Mouse (Mus musculus) spleen, adult 18-20 months (tissue): ENCODE measurements around the gene Klhdc1.

Experiments used
- DNase-seq, 2 experiments: peaks; one replicate each; pipeline ENCODE4 v3.0.0; 2022; ENCODE audit warnings: mixed read lengths in 2 of 2

Gene Klhdc1

GRCm38 (mm10) chr12:69240876-69241275 is at the start of gene Klhdc1:
TSS of gene Klhdc1 (plus strand) at chr12:69241176.
- DNase-seq, result no peak

GRCm38 (mm10) chr12:69191396-69191795 is 49.6 kb upstream of the Klhdc1 start:
- DNase-seq, result no peak

- no peak for DNase-seq
Measured at GRCm38 (mm10) chr12:69192637-69193036, 48.3 kb upstream of the Klhdc1 start.

GRCm38 (mm10) chr12:69196444-69197377 is 44.3 kb upstream of the Klhdc1 start, which contains the start of gene Gm49383:
TSS of gene Gm49383 (minus strand) at chr12:69197104.
- DNase-seq, result peak in 1 of 2 experiments; percentile 51

GRCm38 (mm10) chr12:69197378-69198163 is 43.4 kb upstream of the Klhdc1 start:
- peak; percentile 39 to 60 for DNase-seq

- peak in 1 of 2 experiments; percentile 57 for DNase-seq
Measured at GRCm38 (mm10) chr12:69198164-69198535, 42.8 kb upstream of the Klhdc1 start, which contains the start of gene Dnaaf2. TSS of gene Dnaaf2 (minus strand) at chr12:69198429.

- no peak for DNase-seq
Measured at GRCm38 (mm10) chr12:69198985-69199384, 42.0 kb upstream of the Klhdc1 start.

GRCm38 (mm10) chr12:69204052-69204833 is 36.7 kb upstream of the Klhdc1 start, which contains the start of gene Gm49384:
TSS of gene Gm49384 (minus strand) at chr12:69204267.
- no peak for DNase-seq

- no peak for DNase-seq
Measured at GRCm38 (mm10) chr12:69207396-69207795, 33.6 kb upstream of the Klhdc1 start.

- no peak for DNase-seq
Measured at GRCm38 (mm10) chr12:69207926-69208325, 33.0 kb upstream of the Klhdc1 start.

- no peak for DNase-seq
Measured at GRCm38 (mm10) chr12:69208520-69208919, 32.5 kb upstream of the Klhdc1 start.

GRCm38 (mm10) chr12:69210056-69210979 is 30.7 kb upstream of the Klhdc1 start:
- DNase-seq, result no peak

GRCm38 (mm10) chr12:69211057-69211456 is 29.9 kb upstream of the Klhdc1 start:
- no peak for DNase-seq

GRCm38 (mm10) chr12:69213186-69213777 is 27.7 kb upstream of the Klhdc1 start:
- no peak for DNase-seq

GRCm38 (mm10) chr12:69214393-69214792 is 26.6 kb upstream of the Klhdc1 start:
- DNase-seq, result no peak

GRCm38 (mm10) chr12:69215000-69215785 is 25.8 kb upstream of the Klhdc1 start:
- no peak for DNase-seq

- DNase-seq, result no peak
Measured at GRCm38 (mm10) chr12:69216587-69216986, 24.4 kb upstream of the Klhdc1 start.

GRCm38 (mm10) chr12:69220613-69221277 is 20.2 kb upstream of the Klhdc1 start:
- DNase-seq, result no peak

- peak; percentile 71 to 89 for DNase-seq
Measured at GRCm38 (mm10) chr12:69227776-69228466, 13.1 kb upstream of the Klhdc1 start, which contains the start of gene Pole2. TSS of gene Pole2 (minus strand) at chr12:69228195.
